Mouse (Mus musculus) neural tube, embryonic 10.5 days (tissue): ENCODE measurements around the gene Lurap1.

ENCODE experiments used
- DNase-seq: peaks from one replicate; pipeline ENCODE4 v3.0.0-alpha.2; 2017; ENCODE audit warnings: low spot score; ENCODE audit errors: extremely low spot score

Lurap1 gene

GRCm38 (mm10) chr4:116111486-116111885 is 39.7 kb downstream of the Lurap1 start:
- no peak for DNase-seq

GRCm38 (mm10) chr4:116110695-116111094 is 40.4 kb downstream of the Lurap1 start:
- DNase-seq: no peak

GRCm38 (mm10) chr4:116105278-116105677 is 45.9 kb downstream of the Lurap1 start:
- no peak for DNase-seq

GRCm38 (mm10) chr4:116100959-116101358 is 50.2 kb downstream of the Lurap1 start:
- DNase-seq: no peak

GRCm38 (mm10) chr4:116097211-116097610 is 53.9 kb downstream of the Lurap1 start:
- DNase-seq: no peak

GRCm38 (mm10) chr4:116096291-116096690 is 54.8 kb downstream of the Lurap1 start:
- no peak for DNase-seq

- DNase-seq: no peak
Observed at GRCm38 (mm10) chr4:116088510-116089249, 62.5 kb downstream of the Lurap1 start.
